Comparison of ENCODE assay signal across 18 mouse cellular contexts in genomic region chr2:102894785-102895184, GRCm38 (mm10). TPM values are rescaled to one million over a fixed set of nuclear protein-coding genes. Genes with fewer than 3 reads are reported as not detected.
DNase-seq lines count a peak whose midpoint lies in the region; TF ChIP-seq lines count a peak whose summit lies in the region.
"Had no signal": no experiment of that assay in that cellular context is flagged by ENCODE, and none has a peak within 500 bp of the region (broad histone marks: within the 10 kb centered on the region; RNA-seq: fewer than 3 reads in every experiment).

No protein-coding gene starts in this region.

- WGBS in lung, adult 2 months = 51% methylated on average over 4 of the region's 4 CpGs

- peak; percentile 28 to 43 for DNase-seq in lung, adult 18-20 months
- DNase-seq in lung, postnatal 10 days = no peak
- peak; percentile 32 for DNase-seq in lung, adult 2 months
- DNase-seq in MN1 (ENCODE audit: low spot score) = no peak
- no peak for DNase-seq in thymus, postnatal 25 days
- no peak for DNase-seq in embryo, embryonic 10.5 days (ENCODE audit: low spot score)
- DNase-seq: adrenal gland, adult 8-10 months; cerebellum, adult 2 months; gastrocnemius, postnatal 36 days; kidney, adult 11 months; kidney, postnatal 10 days; spleen, adult 18-20 months; thymus, postnatal 14 days had no signal

- no peaks in the 10 kb centered on the region for H3K27me3 ChIP-seq in megakaryocyte, embryonic 14.5 days (replicated peaks)
- H3K27me3 ChIP-seq: lung, embryonic 15.5 days; midbrain, embryonic 13.5 days had no signal

- TF ChIP-seq CTCF in lung, adult 2 months (IDR thresholded peaks at IDR 0.05; ENCODE audit: insufficient read depth, low read length) = no peak

- no peaks in the 10 kb centered on the region for H3K9me3 ChIP-seq in megakaryocyte, embryonic 14.5 days
- H3K9me3 ChIP-seq: limb, embryonic 12.5 days; lung, embryonic 15.5 days; midbrain, embryonic 13.5 days had no signal

- H3K4me3 ChIP-seq in lung, adult 2 months (replicated peaks; ENCODE audit: extremely low read depth, low read depth, low read length) = no peak overlapping the region
- H3K4me3 ChIP-seq in megakaryocyte, embryonic 14.5 days (replicated peaks) = peak overlapping the region; percentile 88
- H3K4me3 ChIP-seq: layer of hippocampus, adult 2 months; limb, embryonic 12.5 days; lung, embryonic 15.5 days; midbrain, embryonic 13.5 days had no signal

- TF ChIP-seq POLR2A in lung, adult 2 months (IDR thresholded peaks at IDR 0.05; ENCODE audit: borderline replicate concordance, extremely low read depth, low read depth, low read length) = no peak

- peaks cover 85% of the 10 kb centered on the region for H3K36me3 ChIP-seq in megakaryocyte, embryonic 14.5 days (replicated peaks; ENCODE audit: low read length)
- H3K36me3 ChIP-seq: limb, embryonic 12.5 days; lung, embryonic 15.5 days; midbrain, embryonic 13.5 days had no signal

- peaks cover 17% of the 10 kb centered on the region for H3K4me1 ChIP-seq in lung, adult 2 months (ENCODE audit: control insufficient read depth, insufficient read depth, low read length)
- H3K4me1 ChIP-seq in megakaryocyte, embryonic 14.5 days = peaks cover 97% of the 10 kb centered on the region
- H3K4me1 ChIP-seq: limb, embryonic 12.5 days; midbrain, embryonic 13.5 days had no signal

RNA-seq across cellular contexts. Expression of gene Cd44, which starts 6.7 kb away (rescaled TPM):
- 46.8 and 59.3 TPM in 2 replicates for polyA plus RNA-seq in lung, adult 2 months (2012; rRNA removed)
- 3.1 and 10.6 TPM in 2 replicates for polyA plus RNA-seq in megakaryocyte, embryonic 14.5 days (2012; ENCODE audit: insufficient read depth, low replicate concordance)

Comparison
In these comparisons a context has a peak if more than half of its experiments do, and no peak if none do; other contexts are left out.
1. DNase-seq: peak in lung, adult 18-20 months (2 of 2) and lung, adult 2 months (single experiment); none in lung, postnatal 10 days (single experiment), MN1 (single experiment), thymus, postnatal 25 days (single experiment) and embryo, embryonic 10.5 days (single experiment).